In genomic region chr10:88200541-88200940, GRCm38 (mm10) we compare ENCODE assay signal across 8 mouse cellular contexts. TPM values are rescaled to one million over a fixed set of nuclear protein-coding genes. Genes with fewer than 3 reads are reported as not detected.
DNase-seq lines count a peak whose midpoint lies in the region; ATAC-seq and TF ChIP-seq lines count a peak whose summit lies in the region.

No protein-coding gene starts in this region.

- 0 out of 2 replicates have a peak, but pooled peaks cover 3% of the 10 kb centered on the region for H3K36me3 ChIP-seq in kidney, embryonic 15.5 days
- H3K36me3 ChIP-seq in hindbrain, embryonic 11.5 days (ENCODE audit: control insufficient read depth, insufficient read depth, low read length) = no peaks in the 10 kb centered on the region
- peaks cover 12% of the 10 kb centered on the region; the same call in 1 of the 2 replicates for H3K36me3 ChIP-seq in midbrain, embryonic 10.5 days

- peak; percentile 53 for ATAC-seq in kidney, embryonic 15.5 days (replicated peaks; ENCODE audit: low FRiP score)
- ATAC-seq in hindbrain, embryonic 11.5 days (ENCODE audit: low FRiP score) = peak; percentile 73
- no peak for ATAC-seq in megakaryocyte progenitor cell, adult 5-6 weeks (replicated peaks; ENCODE audit: poor library complexity)

- H3K9ac ChIP-seq in kidney, embryonic 15.5 days = no peak overlapping the region
- H3K9ac ChIP-seq in hindbrain, embryonic 11.5 days (ENCODE audit: low read depth, low read length) = no peak overlapping the region

- peaks cover 8% of the 10 kb centered on the region for H3K4me1 ChIP-seq in kidney, embryonic 15.5 days
- H3K4me1 ChIP-seq in hindbrain, embryonic 11.5 days (replicated peaks; ENCODE audit: control insufficient read depth, insufficient read depth, low read length) = no peaks in the 10 kb centered on the region
- H3K4me1 ChIP-seq in midbrain, embryonic 10.5 days = peaks cover 12% of the 10 kb centered on the region

- no peak for TF ChIP-seq POLR2A in brain, embryonic 14.5 days (IDR thresholded peaks at IDR 0.05; ENCODE audit: borderline replicate concordance, extremely low read depth, insufficient read depth, insufficient read length, poor library complexity, severe bottlenecking)

- no peak overlapping the region for H3K27ac ChIP-seq in kidney, embryonic 15.5 days
- H3K27ac ChIP-seq in hindbrain, embryonic 11.5 days (ENCODE audit: low read depth, low read length) = no peak overlapping the region
- peak overlapping the region; percentile 93 for H3K27ac ChIP-seq in midbrain, embryonic 10.5 days (replicated peaks)

- H3K9me3 ChIP-seq in kidney, embryonic 15.5 days (replicated peaks) = no peaks in the 10 kb centered on the region
- no peaks in the 10 kb centered on the region for H3K9me3 ChIP-seq in hindbrain, embryonic 11.5 days (ENCODE audit: control insufficient read depth, low read length)
- H3K9me3 ChIP-seq in midbrain, embryonic 10.5 days (replicated peaks) = no peaks in the 10 kb centered on the region

- DNase-seq in kidney, postnatal 4 days = no peak
- peak; percentile 6 for DNase-seq in brain, embryonic 14.5 days (ENCODE audit: low read depth)
- DNase-seq in hindbrain, embryonic 11.5 days (ENCODE audit: low spot score) = peak; percentile 5
- no peak for DNase-seq in midbrain, embryonic 10.5 days (ENCODE audit: low spot score)
- DNase-seq in gastrocnemius, postnatal 25 days = no peak
- no peak for DNase-seq in ovary, postnatal 14 days (ENCODE audit: low spot score)

- WGBS in kidney, embryonic 15.5 days = 8% methylated on average over 4 of the region's 4 CpGs
- 19% methylated on average over 4 of the region's 4 CpGs for WGBS in hindbrain, embryonic 11.5 days
- 22% methylated on average over 4 of the region's 4 CpGs for WGBS in midbrain, embryonic 10.5 days

- no peak for TF ChIP-seq CTCF in brain, embryonic 14.5 days (IDR thresholded peaks at IDR 0.05; ENCODE audit: borderline replicate concordance, extremely low read depth, insufficient read depth, insufficient read length)

- peak overlapping the region; percentile 65 for H3K4me2 ChIP-seq in kidney, embryonic 15.5 days
- H3K4me2 ChIP-seq in hindbrain, embryonic 11.5 days (replicated peaks; ENCODE audit: low read depth, low read length) = peak overlapping the region; percentile 26

- no peaks in the 10 kb centered on the region for H3K27me3 ChIP-seq in kidney, embryonic 15.5 days
- no peaks in the 10 kb centered on the region for H3K27me3 ChIP-seq in hindbrain, embryonic 11.5 days (ENCODE audit: control insufficient read depth, insufficient read depth, low read length)
- H3K27me3 ChIP-seq in midbrain, embryonic 10.5 days (ENCODE audit: low read depth, poor library complexity, severe bottlenecking) = no peaks in the 10 kb centered on the region

- H3K4me3 ChIP-seq in kidney, embryonic 15.5 days (replicated peaks) = peak overlapping the region; percentile 59
- H3K4me3 ChIP-seq in hindbrain, embryonic 11.5 days (ENCODE audit: low read depth, low read length) = no peak overlapping the region; the same call in 1 of the 2 replicates
- peak overlapping the region; percentile 72 for H3K4me3 ChIP-seq in midbrain, embryonic 10.5 days

RNA-seq across cellular contexts. Expression of gene Washc3, which starts 0.4 kb away (rescaled TPM):
- polyA plus RNA-seq in kidney, embryonic 15.5 days (2015; fragmentation: Nextera tagmentation; extraction: Ambion mirVana) = 60.2 and 63.9 TPM in 2 replicates
- 19.5 and 20.1 TPM in 2 replicates for polyA plus RNA-seq in brain, embryonic 14.5 days (2012; rRNA removed)
- 46.0 and 46.1 TPM in 2 replicates for polyA plus RNA-seq in hindbrain, embryonic 11.5 days (2014; fragmentation: Nextera tagmentation; extraction: Ambion mirVana)
- 47.1 and 48.0 TPM in 2 replicates for polyA plus RNA-seq in midbrain, embryonic 10.5 days (2016; fragmentation: Nextera tagmentation; extraction: Ambion mirVana)
- 90.1 and 96.6 TPM in 2 replicates for total RNA-seq in megakaryocyte progenitor cell, adult 5-6 weeks (2015)
- 38.7 and 50.3 TPM in 2 replicates for total RNA-seq in megakaryocyte progenitor cell, adult 5-6 weeks (2017)
- total RNA-seq in gastrocnemius, postnatal 25 days (2021) = 10 to 100 TPM; 30.2 to 34.2 TPM

RNA-seq across cellular contexts. Expression of gene Nup37, which starts 53.7 kb away (rescaled TPM):
- 81.3 and 82.0 TPM in 2 replicates for polyA plus RNA-seq in kidney, embryonic 15.5 days (2015; fragmentation: Nextera tagmentation; extraction: Ambion mirVana)
- polyA plus RNA-seq in brain, embryonic 14.5 days (2012; rRNA removed) = 17.8 and 29.6 TPM in 2 replicates
- polyA plus RNA-seq in hindbrain, embryonic 11.5 days (2014; fragmentation: Nextera tagmentation; extraction: Ambion mirVana) = 91.5 and 93.8 TPM in 2 replicates
- 100 and 115 TPM in 2 replicates for polyA plus RNA-seq in midbrain, embryonic 10.5 days (2016; fragmentation: Nextera tagmentation; extraction: Ambion mirVana)
- total RNA-seq in megakaryocyte progenitor cell, adult 5-6 weeks (2015) = 67.5 and 73.7 TPM in 2 replicates
- 69.6 and 78.1 TPM in 2 replicates for total RNA-seq in megakaryocyte progenitor cell, adult 5-6 weeks (2017)
- 1 to 10 TPM; 4.8 to 5.8 TPM for total RNA-seq in gastrocnemius, postnatal 25 days (2021)

RNA-seq across cellular contexts. Expression of gene Parpbp, which starts 53.8 kb away (rescaled TPM):
- 10.4 and 13.5 TPM in 2 replicates for polyA plus RNA-seq in kidney, embryonic 15.5 days (2015; fragmentation: Nextera tagmentation; extraction: Ambion mirVana)
- 2.9 and 3.2 TPM in 2 replicates for polyA plus RNA-seq in brain, embryonic 14.5 days (2012; rRNA removed)
- 12.8 and 14.3 TPM in 2 replicates for polyA plus RNA-seq in hindbrain, embryonic 11.5 days (2014; fragmentation: Nextera tagmentation; extraction: Ambion mirVana)
- polyA plus RNA-seq in midbrain, embryonic 10.5 days (2016; fragmentation: Nextera tagmentation; extraction: Ambion mirVana) = 11.6 and 14.6 TPM in 2 replicates
- total RNA-seq in megakaryocyte progenitor cell, adult 5-6 weeks (2015) = 16.8 and 19.9 TPM in 2 replicates
- total RNA-seq in megakaryocyte progenitor cell, adult 5-6 weeks (2017) = 33.9 and 34.0 TPM in 2 replicates
- under 1 TPM; 0.08 to 0.13 TPM for total RNA-seq in gastrocnemius, postnatal 25 days (2021)

Comparison
In these comparisons a context has a peak if more than half of its experiments do, and no peak if none do; other contexts are left out.
1. DNase-seq: peak in brain, embryonic 14.5 days (single experiment) and hindbrain, embryonic 11.5 days (single experiment); none in kidney, postnatal 4 days (0 of 2), midbrain, embryonic 10.5 days (single experiment), gastrocnemius, postnatal 25 days (single experiment) and ovary, postnatal 14 days (single experiment).